22 mouse cellular contexts compared by ENCODE assay signal in genomic region chr5:14048660-14049059, GRCm38 (mm10). TPM values are rescaled to one million over a fixed set of nuclear protein-coding genes. Genes with fewer than 3 reads are reported as not detected.
DNase-seq lines count a peak whose midpoint lies in the region; ATAC-seq lines count a peak whose summit lies in the region.
"Had no signal": no experiment of that assay in that cellular context is flagged by ENCODE, and none has a peak within 500 bp of the region (broad histone marks: within the 10 kb centered on the region; RNA-seq: fewer than 3 reads in every experiment).

No protein-coding gene starts in this region.

- no peak overlapping the region for H3K27ac ChIP-seq in embryonic facial prominence, embryonic 15.5 days (replicated peaks)
- H3K27ac ChIP-seq: forebrain, embryonic 15.5 days; layer of hippocampus, adult 2 months; liver, embryonic 14.5 days; midbrain, embryonic 12.5 days had no signal

- H3K4me2 ChIP-seq in embryonic facial prominence, embryonic 15.5 days (replicated peaks), result peak overlapping the region; percentile 17; the same call in 1 of the 2 replicates
- H3K4me2 ChIP-seq: forebrain, embryonic 15.5 days; heart, embryonic 12.5 days; midbrain, embryonic 12.5 days had no signal

- no peaks in the 10 kb centered on the region for H3K9me3 ChIP-seq in embryonic facial prominence, embryonic 15.5 days (replicated peaks)
- H3K9me3 ChIP-seq: forebrain, embryonic 15.5 days; heart, embryonic 12.5 days; midbrain, embryonic 12.5 days had no signal

- no peaks in the 10 kb centered on the region for H3K27me3 ChIP-seq in embryonic facial prominence, embryonic 15.5 days
- H3K27me3 ChIP-seq: CH12.LX; forebrain, embryonic 15.5 days; heart, embryonic 12.5 days; midbrain, embryonic 12.5 days had no signal

- ATAC-seq in frontal cortex, adult (ENCODE audit: low TSS enrichment), result peak; percentile 79; the same call in 1 of the 2 replicates
- ATAC-seq in embryonic facial prominence, embryonic 15.5 days (ENCODE audit: insufficient number of reproducible peaks, low FRiP score, low TSS enrichment, low read depth), result no peak
- ATAC-seq: forebrain, embryonic 15.5 days; inflammation-experienced regulatory T-cells, adult 6 months had no signal

- no peak for DNase-seq in frontal cortex, postnatal 14 days (ENCODE audit: low spot score in 2 of 2)
- DNase-seq in kidney, postnatal 10 days, result peak; percentile 14
- no peak for DNase-seq in kidney, postnatal 14 days
- peak; percentile 21 for DNase-seq in R1 (ENCODE audit: low read depth, low spot score)
- DNase-seq in heart, postnatal 10 days, result no peak
- no peak for DNase-seq in spleen, adult 12 weeks (ENCODE audit: low spot score)
- DNase-seq: adrenal gland, postnatal 14 days; cerebellum, adult 11-12 months; heart, postnatal 4 days; left cerebral cortex, postnatal 4 days; lung, postnatal 4 days; thymus, adult 18-20 months had no signal

- no peaks in the 10 kb centered on the region for H3K4me1 ChIP-seq in embryonic facial prominence, embryonic 15.5 days
- H3K4me1 ChIP-seq: heart, embryonic 12.5 days; midbrain, embryonic 12.5 days had no signal

- no peaks in the 10 kb centered on the region for H3K36me3 ChIP-seq in embryonic facial prominence, embryonic 15.5 days
- H3K36me3 ChIP-seq: forebrain, embryonic 15.5 days; heart, embryonic 12.5 days; midbrain, embryonic 12.5 days had no signal

- no peak overlapping the region for H3K9ac ChIP-seq in embryonic facial prominence, embryonic 15.5 days
- H3K9ac ChIP-seq: forebrain, embryonic 15.5 days; heart, embryonic 12.5 days; liver, embryonic 14.5 days; midbrain, embryonic 12.5 days had no signal

- H3K4me3 ChIP-seq in embryonic facial prominence, embryonic 15.5 days (replicated peaks), result peak overlapping the region; percentile 13; the same call in 1 of the 2 replicates
- H3K4me3 ChIP-seq: forebrain, embryonic 15.5 days; heart, embryonic 12.5 days; layer of hippocampus, adult 2 months; midbrain, embryonic 12.5 days had no signal

- intact Hi-C loops in heart, postnatal 10 days (cut with DNase I), result no loop called here

- 27% methylated on average over 7 of the region's 7 CpGs for WGBS in embryonic facial prominence, embryonic 15.5 days

RNA-seq across cellular contexts. Expression of gene Sema3e, which starts 23.6 kb away (rescaled TPM):
- polyA plus RNA-seq in embryonic facial prominence, embryonic 15.5 days (2015; fragmentation: Nextera tagmentation; extraction: Ambion mirVana), result 6.3 and 6.8 TPM in 2 replicates
- total RNA-seq in heart, postnatal 10 days (2021), result under 1 TPM; 0.12 to 0.19 TPM
- total RNA-seq: CH12.LX; granulocyte monocyte progenitor cell, adult 5-6 weeks had no signal

Comparison
In these comparisons a context has a peak if more than half of its experiments do, and no peak if none do; other contexts are left out.
1. DNase-seq: peak in kidney, postnatal 10 days (single experiment) and R1 (single experiment); none in frontal cortex, postnatal 14 days (0 of 2), kidney, postnatal 14 days (single experiment), heart, postnatal 10 days (0 of 2) and spleen, adult 12 weeks (single experiment).